Mouse (Mus musculus): Measurements from ENCODE around the gene Ak9. TPM values are rescaled to one million over a fixed set of nuclear protein-coding genes. Genes with fewer than 3 reads are reported as not detected.

Ak9 gene
- 0.04 TPM in 2 replicates for polyA plus RNA-seq (2015; fragmentation: Nextera tagmentation; extraction: Ambion mirVana)

- Histone ChIP-seq H3K4me1 (peaks cover 8% of the 10 kb centered on the region; the same call in 1 of the 2 replicates), H3K27me3 (no peaks in the 10 kb centered on the region), H3K27ac (peak within 1 kb of the TSS; percentile 34), H3K4me3 (peak within 1 kb of the TSS; percentile 93), H3K9ac (peak within 1 kb of the TSS; percentile 86), H3K9me3 (no peaks in the 10 kb centered on the region), H3K4me2 (peak within 1 kb of the TSS; percentile 92), H3K36me3 (no peaks in the 10 kb centered on the region)
- ATAC-seq (ENCODE audit: insufficient number of reproducible peaks, insufficient read depth, low FRiP score, low TSS enrichment, low read depth), result peak; percentile 77
- under 1% methylated on average over 25 of the region's 25 CpGs for WGBS
Observed at GRCm38 (mm10) chr10:41303639-41304444, at the start of gene Ak9. Gene Ak9, plus strand, starts transcription at chr10:41303980.

GRCm38 (mm10) chr10:41260243-41261006 is 43.4 kb upstream of the Ak9 start:
- H3K36me3 ChIP-seq, result peaks cover 9% of the 10 kb centered on the region
- H3K4me3 ChIP-seq, result no peak overlapping the region
- H3K9me3 ChIP-seq, result no peaks in the 10 kb centered on the region
- no peak overlapping the region for H3K9ac ChIP-seq
- WGBS, result 42% methylated on average over 8 of the region's 8 CpGs
- ATAC-seq (ENCODE audit: insufficient number of reproducible peaks, insufficient read depth, low FRiP score, low TSS enrichment, low read depth), result no peak
- peaks cover 12% of the 10 kb centered on the region; the same call in 1 of the 2 replicates for H3K4me1 ChIP-seq
- H3K4me2 ChIP-seq, result no peak overlapping the region
- no peaks in the 10 kb centered on the region for H3K27me3 ChIP-seq
- H3K27ac ChIP-seq, result no peak overlapping the region

GRCm38 (mm10) chr10:41261218-41261617 is 42.6 kb upstream of the Ak9 start:
- Histone ChIP-seq H3K36me3 (peaks cover 5% of the 10 kb centered on the region), H3K9me3 (no peaks in the 10 kb centered on the region), H3K4me3 (no peak overlapping the region), H3K27ac (no peak overlapping the region), H3K27me3 (no peaks in the 10 kb centered on the region), H3K9ac (no peak overlapping the region), H3K4me2 (no peak overlapping the region), H3K4me1 (peaks cover 12% of the 10 kb centered on the region; the same call in 1 of the 2 replicates)
- ATAC-seq (ENCODE audit: insufficient number of reproducible peaks, insufficient read depth, low FRiP score, low TSS enrichment, low read depth), result no peak
- WGBS, result 44% methylated on average over 1 of the region's 1 CpGs

GRCm38 (mm10) chr10:41261889-41262288 is 41.9 kb upstream of the Ak9 start:
- H3K4me3 ChIP-seq, result no peak overlapping the region
- no peak overlapping the region for H3K4me2 ChIP-seq
- no peaks in the 10 kb centered on the region for H3K9me3 ChIP-seq
- H3K36me3 ChIP-seq, result peaks cover 5% of the 10 kb centered on the region
- H3K9ac ChIP-seq, result no peak overlapping the region
- H3K27ac ChIP-seq, result no peak overlapping the region
- H3K27me3 ChIP-seq, result no peaks in the 10 kb centered on the region
- H3K4me1 ChIP-seq, result peaks cover 12% of the 10 kb centered on the region; the same call in 1 of the 2 replicates
- ATAC-seq (ENCODE audit: insufficient number of reproducible peaks, insufficient read depth, low FRiP score, low TSS enrichment, low read depth), result no peak

GRCm38 (mm10) chr10:41271860-41272259 is 31.9 kb upstream of the Ak9 start:
- Histone ChIP-seq H3K27me3 (no peaks in the 10 kb centered on the region), H3K4me1 (no peaks in the 10 kb centered on the region), H3K9me3 (no peaks in the 10 kb centered on the region), H3K4me3 (no peak overlapping the region), H3K27ac (no peak overlapping the region), H3K36me3 (peaks cover 4% of the 10 kb centered on the region; the same call in 1 of the 2 replicates), H3K4me2 (no peak overlapping the region), H3K9ac (no peak overlapping the region)
- WGBS, result 49% methylated on average over 7 of the region's 7 CpGs
- no peak for ATAC-seq (ENCODE audit: insufficient number of reproducible peaks, insufficient read depth, low FRiP score, low TSS enrichment, low read depth)

- H3K4me1 ChIP-seq, result peaks cover 3% of the 10 kb centered on the region; the same call in 1 of the 2 replicates
- H3K27me3 ChIP-seq, result no peaks in the 10 kb centered on the region
- H3K9me3 ChIP-seq, result no peaks in the 10 kb centered on the region
- H3K9ac ChIP-seq, result no peak overlapping the region
- no peaks in the 10 kb centered on the region for H3K36me3 ChIP-seq
- H3K4me2 ChIP-seq, result no peak overlapping the region
- ATAC-seq (ENCODE audit: insufficient number of reproducible peaks, insufficient read depth, low FRiP score, low TSS enrichment, low read depth), result no peak
- H3K27ac ChIP-seq, result no peak overlapping the region
- no peak overlapping the region for H3K4me3 ChIP-seq
- WGBS, result 85% methylated on average over 1 of the region's 1 CpGs
Observed at GRCm38 (mm10) chr10:41274871-41275270, 28.9 kb upstream of the Ak9 start.

DNA sequence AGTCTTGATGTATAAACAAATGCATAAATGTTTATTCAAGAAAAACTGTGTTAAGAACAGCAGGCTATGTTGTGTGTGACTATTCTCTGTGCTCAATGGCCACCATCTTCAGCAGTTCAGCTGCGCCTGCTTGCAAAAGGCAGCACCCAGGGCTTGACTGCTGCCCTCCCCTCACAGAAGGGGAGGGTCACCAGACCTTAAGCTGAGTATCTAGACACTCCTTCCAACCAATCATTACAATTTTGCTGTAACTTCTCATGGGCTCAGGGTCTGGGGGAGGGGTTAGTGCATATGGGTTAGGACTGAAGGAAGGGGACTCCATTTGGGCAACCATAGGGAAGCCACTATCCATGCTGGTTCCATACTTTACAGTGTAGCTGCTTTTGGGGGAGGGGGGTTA is 25.0 kb upstream of the Ak9 start:
- WGBS, result 68% methylated on average over 1 of the region's 1 CpGs
- no peaks in the 10 kb centered on the region for H3K9me3 ChIP-seq
- no peak overlapping the region for H3K4me2 ChIP-seq
- H3K27ac ChIP-seq, result no peak overlapping the region
- no peaks in the 10 kb centered on the region for H3K27me3 ChIP-seq
- no peaks in the 10 kb centered on the region for H3K36me3 ChIP-seq
- no peak overlapping the region for H3K9ac ChIP-seq
- no peak overlapping the region for H3K4me3 ChIP-seq
- H3K4me1 ChIP-seq, result peaks cover 3% of the 10 kb centered on the region; the same call in 1 of the 2 replicates
- ATAC-seq (ENCODE audit: insufficient number of reproducible peaks, insufficient read depth, low FRiP score, low TSS enrichment, low read depth), result no peak

- 0 out of 2 replicates have a peak, but pooled peaks cover 7% of the 10 kb centered on the region for H3K36me3 ChIP-seq
- H3K9me3 ChIP-seq, result no peaks in the 10 kb centered on the region
- H3K4me1 ChIP-seq, result peaks cover 3% of the 10 kb centered on the region; the same call in 1 of the 2 replicates
- no peak overlapping the region for H3K4me3 ChIP-seq
- H3K27ac ChIP-seq, result no peak overlapping the region
- 67% methylated on average over 6 of the region's 6 CpGs for WGBS
- H3K27me3 ChIP-seq, result no peaks in the 10 kb centered on the region
- H3K9ac ChIP-seq, result no peak overlapping the region
- no peak overlapping the region for H3K4me2 ChIP-seq
- no peak for ATAC-seq (ENCODE audit: insufficient number of reproducible peaks, insufficient read depth, low FRiP score, low TSS enrichment, low read depth)
Observed at GRCm38 (mm10) chr10:41280177-41280576, 23.6 kb upstream of the Ak9 start.

GRCm38 (mm10) chr10:41280796-41281195 is 23.0 kb upstream of the Ak9 start:
- H3K27me3 ChIP-seq, result no peaks in the 10 kb centered on the region
- 94% methylated on average over 2 of the region's 2 CpGs for WGBS
- peaks cover 3% of the 10 kb centered on the region; the same call in 1 of the 2 replicates for H3K4me1 ChIP-seq
- H3K27ac ChIP-seq, result no peak overlapping the region
- no peak overlapping the region for H3K9ac ChIP-seq
- no peak for ATAC-seq (ENCODE audit: insufficient number of reproducible peaks, insufficient read depth, low FRiP score, low TSS enrichment, low read depth)
- 0 out of 2 replicates have a peak, but pooled peaks cover 7% of the 10 kb centered on the region for H3K36me3 ChIP-seq
- no peaks in the 10 kb centered on the region for H3K9me3 ChIP-seq
- H3K4me3 ChIP-seq, result no peak overlapping the region
- H3K4me2 ChIP-seq, result no peak overlapping the region

DNA sequence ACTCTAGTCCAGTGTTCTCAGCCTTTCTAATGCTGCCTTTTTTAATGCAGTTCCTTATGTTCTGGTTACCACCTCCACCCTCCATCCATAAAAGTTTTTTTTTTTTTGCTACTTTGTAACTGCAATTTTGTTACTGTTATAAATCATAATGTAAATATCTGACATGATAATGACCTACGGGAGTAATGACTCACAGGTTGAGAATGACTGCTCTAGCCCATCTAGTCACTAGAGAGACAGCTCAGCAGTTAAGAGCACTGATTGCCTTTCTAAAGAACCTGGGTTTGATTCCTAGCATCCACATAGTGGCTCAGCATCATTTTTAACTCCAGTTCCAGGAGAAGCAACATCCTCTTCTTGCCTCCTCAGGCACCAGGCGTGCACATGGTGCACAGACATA is 21.7 kb upstream of the Ak9 start:
- 0 out of 2 replicates have a peak, but pooled peaks cover 7% of the 10 kb centered on the region for H3K36me3 ChIP-seq
- peaks cover 3% of the 10 kb centered on the region; the same call in 1 of the 2 replicates for H3K4me1 ChIP-seq
- H3K9ac ChIP-seq, result no peak overlapping the region
- 82% methylated on average over 2 of the region's 2 CpGs for WGBS
- no peaks in the 10 kb centered on the region for H3K9me3 ChIP-seq
- no peak for ATAC-seq (ENCODE audit: insufficient number of reproducible peaks, insufficient read depth, low FRiP score, low TSS enrichment, low read depth)
- no peak overlapping the region for H3K27ac ChIP-seq
- no peaks in the 10 kb centered on the region for H3K27me3 ChIP-seq
- H3K4me3 ChIP-seq, result no peak overlapping the region
- no peak overlapping the region for H3K4me2 ChIP-seq

DNA sequence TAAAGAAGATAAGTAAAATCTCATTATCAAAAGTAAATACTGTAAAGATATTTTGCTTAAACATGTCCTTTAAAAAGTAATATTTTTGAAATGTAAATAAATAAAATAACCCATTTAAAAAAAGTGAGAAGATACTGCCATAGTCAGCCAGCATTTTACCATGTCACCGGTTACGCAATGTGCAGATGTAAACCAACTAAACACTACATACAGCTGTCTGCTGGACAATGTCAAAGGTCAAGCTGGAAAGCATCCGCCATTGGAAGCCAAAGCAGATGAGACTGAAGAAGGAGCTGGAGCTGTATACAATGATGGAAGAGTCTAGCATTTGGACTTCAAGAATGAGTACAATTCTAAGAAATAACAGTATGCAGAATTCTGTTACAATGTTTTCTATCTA is 16.2 kb upstream of the Ak9 start:
- 87% methylated on average over 3 of the region's 3 CpGs for WGBS
- H3K9me3 ChIP-seq, result no peaks in the 10 kb centered on the region
- no peak overlapping the region for H3K27ac ChIP-seq
- no peaks in the 10 kb centered on the region for H3K27me3 ChIP-seq
- H3K9ac ChIP-seq, result no peak overlapping the region
- peaks cover 3% of the 10 kb centered on the region for H3K4me1 ChIP-seq
- H3K4me2 ChIP-seq, result no peak overlapping the region
- H3K36me3 ChIP-seq, result 0 out of 2 replicates have a peak, but pooled peaks cover 7% of the 10 kb centered on the region
- ATAC-seq (ENCODE audit: insufficient number of reproducible peaks, insufficient read depth, low FRiP score, low TSS enrichment, low read depth), result no peak
- no peak overlapping the region for H3K4me3 ChIP-seq
